Mouse (Mus musculus) cerebellum, postnatal 10 days (tissue): ENCODE measurements around the gene Scgb2b27.
A peak's percentile ranks its signal among the peaks of the same experiment; 100 is the strongest.
"Not testable (repeated sequence)": the region's sequence is repeated elsewhere in the genome, so short reads cannot be mapped to it uniquely, and the experiment has no call there.

Source experiments
- DNase-seq, 2 experiments: peaks; one replicate each; pipeline ENCODE4 v3.0.0; 2021; ENCODE audit warnings: mixed read lengths in 2 of 2

Scgb2b27 gene

DNA sequence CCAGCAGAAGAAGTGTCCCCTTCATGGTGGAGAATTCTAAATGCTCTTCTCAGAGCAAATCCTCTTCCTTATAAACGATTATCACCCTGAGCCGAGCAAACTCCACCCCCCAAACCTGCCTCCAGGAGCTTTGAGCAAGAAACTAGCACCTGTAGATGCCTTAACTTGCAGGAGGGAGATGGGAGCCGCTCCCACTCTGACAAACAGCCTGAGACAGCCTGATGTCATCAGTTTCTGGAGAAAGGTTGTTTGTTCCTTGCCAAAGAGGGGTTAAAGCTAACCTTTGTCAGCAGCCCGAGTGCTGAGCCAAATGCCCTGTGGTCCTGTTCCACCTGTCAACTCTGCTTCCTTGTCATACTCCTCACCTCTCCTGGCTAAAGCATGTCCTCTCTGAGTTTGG lies at the start of gene Scgb2b27:
Gene Scgb2b27, minus strand, starts transcription at position 101 of the 400 bp plus-strand sequence.
- DNase-seq: no peak

DNA sequence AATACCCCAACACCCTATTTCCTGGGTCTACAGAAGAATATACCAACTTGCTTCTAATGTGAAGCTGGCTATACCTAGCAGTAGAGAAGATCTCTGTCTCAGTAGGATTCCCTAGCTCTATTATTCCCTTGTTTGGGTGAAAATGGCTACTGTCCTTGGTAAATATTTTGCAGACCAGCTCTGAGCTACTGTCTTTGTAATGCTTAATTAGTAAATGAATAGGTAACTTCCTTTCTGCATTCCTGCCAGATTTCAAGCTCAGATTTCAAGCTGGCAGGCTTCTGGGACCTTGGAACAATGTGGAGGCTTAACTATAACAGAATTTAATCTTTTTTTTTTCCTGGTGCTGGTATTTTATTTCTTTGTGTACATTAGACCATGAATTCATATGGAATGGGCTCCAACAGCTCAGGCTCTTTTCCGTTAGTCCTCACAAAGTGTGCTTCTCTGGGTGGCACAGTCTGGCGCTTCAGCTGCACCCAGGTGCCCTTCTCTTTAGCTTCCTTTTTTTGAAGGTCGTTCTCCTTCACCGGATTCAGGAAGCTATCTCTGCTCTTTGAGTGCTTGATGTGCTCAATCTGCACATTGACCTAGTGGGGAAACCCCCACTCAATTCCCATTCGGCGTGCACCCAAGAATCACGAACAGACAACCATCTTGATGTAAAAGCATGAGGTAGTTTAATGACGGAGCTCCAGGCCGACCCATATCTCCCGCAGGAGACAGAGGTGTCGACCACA lies 22.5 kb upstream of the Scgb2b27 start:
- DNase-seq: not testable (repeated sequence)

GRCm38 (mm10) chr7:34034579-34034978 lies 20.8 kb upstream of the Scgb2b27 start:
- not testable (repeated sequence) for DNase-seq

DNA sequence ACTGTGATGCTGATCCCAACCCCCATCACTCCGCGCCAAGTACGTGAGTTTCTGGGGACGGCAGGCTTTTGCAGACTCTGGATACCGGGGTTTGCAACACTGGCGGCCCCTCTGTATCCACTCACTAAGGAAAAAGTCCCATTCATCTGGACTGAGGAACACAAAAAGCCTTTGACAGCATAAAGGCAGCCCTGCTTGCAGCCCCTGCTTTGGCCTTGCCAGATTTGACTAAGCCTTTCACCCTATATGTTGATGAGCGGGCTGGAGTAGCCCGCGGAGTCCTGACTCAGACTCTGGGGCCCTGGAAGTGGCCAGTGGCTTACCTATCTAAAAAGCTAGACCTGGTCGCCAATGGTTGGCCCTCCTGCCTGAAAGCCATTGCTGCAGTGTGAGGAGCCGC lies 16.3 kb upstream of the Scgb2b27 start:
- DNase-seq: no peak

GRCm38 (mm10) chr7:34027202-34027601 lies 13.5 kb upstream of the Scgb2b27 start:
- not testable (repeated sequence) for DNase-seq

GRCm38 (mm10) chr7:34025641-34026040 lies 11.9 kb upstream of the Scgb2b27 start:
- DNase-seq: no peak

GRCm38 (mm10) chr7:34021183-34021582 lies 7.4 kb upstream of the Scgb2b27 start, which contains the start of gene Scgb1b27:
TSS of gene Scgb1b27 (plus strand) at chr7:34021483.
- DNase-seq: not testable (repeated sequence)

- DNase-seq: peak; percentile 45 to 49
These were observed 31.5 kb downstream of the Scgb2b27 start for GRCm38 (mm10) chr7:33982281-33982680.
